Mouse (Mus musculus) midbrain, postnatal 0 days (tissue): Measurements from ENCODE around the gene Twist1. TPM values are rescaled to one million over a fixed set of nuclear protein-coding genes. Genes with fewer than 3 reads are reported as not detected.

Experiments
- ATAC-seq: fragments of 200-750 bp; cut with Nextera tagmentation; 2 replicates; pipeline ENCODE4 v1.8.0; 2017; ENCODE audit warnings: moderate number of reproducible peaks, mild to moderate bottlenecking, moderate TSS enrichment, moderate library complexity; ENCODE audit not compliant: low FRiP score
- DNase-seq: peaks from one replicate; pipeline ENCODE4 v3.0.0-alpha.2; 2015; ENCODE audit warnings: low spot score
- H3K27ac ChIP-seq: fragments of 300-500 bp; sonication (generic); 2 replicates; pipeline ENCODE4 v1.5.1; 2014; ENCODE audit warnings: low read depth, mild to moderate bottlenecking, low read length, mixed read lengths
- H3K27me3 ChIP-seq: fragments of 300-500 bp; sonication (generic); 2 replicates; pipeline ENCODE4 v1.6.1; 2014; ENCODE audit warnings: low read length, control low read depth, mixed read lengths; ENCODE audit not compliant: insufficient read depth
- H3K36me3 ChIP-seq: fragments of 300-500 bp; sonication (generic); 2 replicates; pipeline ENCODE4 v1.6.1; 2014; ENCODE audit warnings: low read length, control low read depth, mixed read lengths; ENCODE audit not compliant: insufficient read depth
- H3K4me1 ChIP-seq: fragments of 300-500 bp; sonication (generic); 2 replicates; pipeline ENCODE4 v1.6.1; 2014; ENCODE audit warnings: mild to moderate bottlenecking, control low read depth, antibody characterized with exemption, low read length, mixed read lengths; ENCODE audit not compliant: insufficient read depth
- H3K4me2 ChIP-seq: fragments of 300-500 bp; sonication (generic); 2 replicates; pipeline ENCODE4 v1.6.1; 2014; ENCODE audit warnings: low read depth, mild to moderate bottlenecking, low read length, mixed read lengths; ENCODE audit not compliant: poor library complexity, severe bottlenecking
- H3K4me3 ChIP-seq: fragments of 300-500 bp; sonication (generic); 2 replicates; pipeline ENCODE4 v1.5.1; 2014; ENCODE audit warnings: low read depth, mild to moderate bottlenecking, low read length, moderate library complexity
- H3K9ac ChIP-seq: fragments of 300-500 bp; sonication (generic); replicated peaks from 2 replicates; pipeline ENCODE4 v1.6.1; 2014; ENCODE audit warnings: mild to moderate bottlenecking, low read length, moderate library complexity, mixed read lengths; ENCODE audit not compliant: poor library complexity, severe bottlenecking
- H3K9me3 ChIP-seq: fragments of 300-500 bp; sonication (generic); 2 replicates; pipeline ENCODE4 v1.6.1; 2016; ENCODE audit warnings: low read length, control low read depth
- CTCF ChIP-seq: IDR thresholded peaks from 2 replicates; pipeline ENCODE4 v1.5.1; 2016; ENCODE audit warnings: antibody characterized with exemption, mild to moderate bottlenecking
- WGBS: fragments of 180-500 bp; shearing (Covaris S2); extraction: QIAGEN DNeasy Blood & Tissue Kit; methylation state at CpG from one replicate; pipeline ENCODE4 v1.1.7; 2014; 5-methylcytosine and 5-hydroxymethylcytosine counted together
- polyA plus RNA-seq: library from polyadenylated mRNA; unstranded; fragments of >200 nt; fragmentation: Nextera tagmentation; extraction: Ambion mirVana; gene quantifications from 2 replicates; pipeline ENCODE4 v1.2.1, GENCODE M21; 2015
- total RNA-seq: library from RNA; depleted of rRNA; stranded (reverse); fragments of >200 nt; gene quantifications from 2 replicates; pipeline ENCODE4 v1.2.3, GENCODE M21; 2014; rRNA removed

Gene Twist1
- total and polyA plus RNA-seq, 2 experiments from 2014 or later = 1.00 to 3.5 TPM

DNA sequence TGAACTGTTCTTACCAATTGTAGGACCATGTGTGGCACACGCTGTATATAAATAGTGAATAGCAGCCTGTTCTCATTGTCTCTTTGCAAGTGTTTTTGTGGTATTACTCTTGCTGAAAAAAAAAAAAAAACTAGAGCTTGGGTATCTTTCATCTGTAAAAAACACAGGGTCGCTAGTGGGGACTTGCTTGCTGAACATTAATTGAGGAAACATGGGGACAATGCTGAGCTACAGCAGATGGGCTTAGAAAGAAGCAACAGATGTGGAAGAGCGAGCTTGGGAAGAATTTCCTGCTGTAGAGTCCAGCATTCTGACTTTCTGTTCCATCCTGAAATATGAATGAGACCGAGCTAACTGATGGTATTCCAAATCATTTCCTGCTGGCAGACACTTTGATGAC, 22.7 kb downstream of the Twist1 start:
- H3K4me2 ChIP-seq = no peak overlapping the region
- WGBS = 88% methylated on average over 4 of the region's 4 CpGs

DNA sequence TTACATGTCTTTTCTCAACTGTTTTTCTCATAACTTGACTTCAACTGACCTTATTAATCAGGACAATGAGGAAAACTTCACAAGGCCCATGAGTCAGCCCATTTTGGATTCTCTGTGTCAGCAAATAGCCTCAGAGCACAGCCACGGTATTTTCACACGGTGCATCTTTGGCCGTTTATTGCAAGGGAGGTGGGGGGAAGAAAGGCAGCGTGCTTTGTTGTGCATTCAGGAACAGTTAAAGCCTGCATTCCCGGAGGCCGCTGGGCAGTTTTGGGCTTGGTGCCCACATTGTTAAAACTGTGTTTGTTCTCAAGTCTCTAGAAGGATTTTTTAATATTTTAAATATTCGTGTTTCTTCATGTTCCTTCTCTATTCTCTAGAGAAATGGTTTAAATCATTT, 24.0 kb downstream of the Twist1 start:
- no peaks in the 10 kb centered on the region for H3K4me1 ChIP-seq

More for the DNA sequence above, 22.7 kb downstream of the Twist1 start:
- Histone ChIP-seq H3K27ac (no peak overlapping the region), H3K36me3 (no peaks in the 10 kb centered on the region), H3K4me1 (no peaks in the 10 kb centered on the region), H3K9ac (no peak overlapping the region), H3K9me3 (no peaks in the 10 kb centered on the region), H3K27me3 (0 out of 2 replicates have a peak, but pooled peaks cover 4% of the 10 kb centered on the region), H3K4me3 (no peak overlapping the region)
- ATAC-seq (no peak), DNase-seq (no peak)
- no peak for TF ChIP-seq CTCF

DNA sequence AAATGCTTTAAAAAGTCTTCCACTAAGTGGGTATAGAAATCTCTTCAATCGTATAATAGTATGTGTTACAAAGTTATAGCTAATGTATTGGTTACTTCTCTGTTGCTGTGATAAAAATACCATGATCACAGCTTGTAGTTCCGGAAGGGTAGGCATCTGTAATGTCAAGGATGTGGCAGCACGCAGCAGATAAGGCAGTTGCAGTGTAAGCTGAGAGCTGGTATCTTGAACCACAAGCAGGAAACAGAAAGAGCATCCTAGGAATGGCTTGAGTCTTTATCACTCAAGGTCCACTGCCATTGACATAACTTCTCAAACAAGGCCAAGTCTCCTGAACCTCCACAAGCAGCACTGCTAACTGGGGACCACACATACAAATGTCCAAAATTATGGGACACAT, 35.7 kb downstream of the Twist1 start:
- WGBS = 87% methylated on average over 3 of the region's 3 CpGs

More for the DNA sequence above, 24.0 kb downstream of the Twist1 start:
- H3K9ac ChIP-seq = no peak overlapping the region
- ATAC-seq (no peak), DNase-seq (no peak)
- no peak overlapping the region for H3K4me2 ChIP-seq
- H3K9me3 ChIP-seq = no peaks in the 10 kb centered on the region
- TF ChIP-seq CTCF = no peak
- H3K27ac ChIP-seq = no peak overlapping the region
- no peaks in the 10 kb centered on the region for H3K36me3 ChIP-seq
- WGBS = 27% methylated on average over 7 of the region's 7 CpGs
- H3K27me3 ChIP-seq = 0 out of 2 replicates have a peak, but pooled peaks cover 4% of the 10 kb centered on the region
- H3K4me3 ChIP-seq = no peak overlapping the region

More for the DNA sequence above, 35.7 kb downstream of the Twist1 start:
- DNase-seq (no peak), ATAC-seq (no peak)
- no peak overlapping the region for H3K9ac ChIP-seq
- no peaks in the 10 kb centered on the region for H3K9me3 ChIP-seq
- no peak for TF ChIP-seq CTCF
- H3K4me3 ChIP-seq = no peak overlapping the region
- no peaks in the 10 kb centered on the region for H3K4me1 ChIP-seq
- no peaks in the 10 kb centered on the region for H3K27me3 ChIP-seq
- H3K27ac ChIP-seq = no peak overlapping the region
- H3K36me3 ChIP-seq = no peaks in the 10 kb centered on the region
- no peak overlapping the region for H3K4me2 ChIP-seq

Other genes with a start within 250 kb of the Twist1 start
- gene Ferd3l, start 29.2 kb upstream of the Twist1 start, total RNA-seq = 0.71 and 1.5 TPM in 2 replicates
- 0.26 and 0.53 TPM in 2 replicates for gene Ferd3l, start 29.2 kb upstream of the Twist1 start, polyA plus RNA-seq